16 mouse cellular contexts compared by ENCODE assay signal in genomic region chr9:96947171-96947570, GRCm38 (mm10).
"Had no signal": no experiment of that assay in that cellular context is flagged by ENCODE, and none has a peak within 500 bp of the region (broad histone marks: within the 10 kb centered on the region; RNA-seq: fewer than 3 reads in every experiment).

No protein-coding gene starts in this region.

- H3K36me3 ChIP-seq: lung, embryonic 15.5 days; midbrain, embryonic 15.5 days; stomach, embryonic 15.5 days had no signal

- DNase-seq: lung, adult 2 months; lung, postnatal 14 days; lung, postnatal 36 days; right cerebral cortex, postnatal 14 days; thymus, adult 2 months; thymus, postnatal 25 days had no signal

- H3K27me3 ChIP-seq: midbrain, embryonic 13.5 days; midbrain, embryonic 15.5 days; neural tube, embryonic 12.5 days; stomach, embryonic 15.5 days had no signal

- H3K9me3 ChIP-seq: lung, embryonic 15.5 days; megakaryocyte, embryonic 14.5 days; midbrain, embryonic 13.5 days; midbrain, embryonic 15.5 days; neural tube, embryonic 12.5 days; stomach, embryonic 15.5 days had no signal

- H3K27ac ChIP-seq: lung, embryonic 15.5 days; macrophage; midbrain, embryonic 13.5 days; midbrain, embryonic 15.5 days; neural tube, embryonic 12.5 days; stomach, embryonic 15.5 days; stomach, postnatal 0 days had no signal

- H3K4me1 ChIP-seq: midbrain, embryonic 15.5 days had no signal

- H3K4me2 ChIP-seq: lung, embryonic 15.5 days; midbrain, embryonic 11.5 days; midbrain, embryonic 13.5 days; midbrain, embryonic 15.5 days; neural tube, embryonic 12.5 days; stomach, embryonic 15.5 days had no signal

- ATAC-seq: lung, postnatal 0 days; midbrain, embryonic 13.5 days; midbrain, embryonic 15.5 days had no signal

- H3K4me3 ChIP-seq: lung, embryonic 15.5 days; megakaryocyte, embryonic 14.5 days; midbrain, embryonic 13.5 days; midbrain, embryonic 15.5 days; neural tube, embryonic 12.5 days; stomach, embryonic 15.5 days had no signal

- H3K9ac ChIP-seq: lung, embryonic 15.5 days; midbrain, embryonic 13.5 days; midbrain, embryonic 15.5 days; neural tube, embryonic 12.5 days; stomach, embryonic 15.5 days had no signal
